Mouse (Mus musculus) lung, postnatal 25 days (tissue): ENCODE measurements around the gene Plekha6.

Experiments
- DNase-seq: peaks from one replicate; pipeline ENCODE4 v3.0.0; 2022; ENCODE audit warnings: low spot score

Gene Plekha6

DNA sequence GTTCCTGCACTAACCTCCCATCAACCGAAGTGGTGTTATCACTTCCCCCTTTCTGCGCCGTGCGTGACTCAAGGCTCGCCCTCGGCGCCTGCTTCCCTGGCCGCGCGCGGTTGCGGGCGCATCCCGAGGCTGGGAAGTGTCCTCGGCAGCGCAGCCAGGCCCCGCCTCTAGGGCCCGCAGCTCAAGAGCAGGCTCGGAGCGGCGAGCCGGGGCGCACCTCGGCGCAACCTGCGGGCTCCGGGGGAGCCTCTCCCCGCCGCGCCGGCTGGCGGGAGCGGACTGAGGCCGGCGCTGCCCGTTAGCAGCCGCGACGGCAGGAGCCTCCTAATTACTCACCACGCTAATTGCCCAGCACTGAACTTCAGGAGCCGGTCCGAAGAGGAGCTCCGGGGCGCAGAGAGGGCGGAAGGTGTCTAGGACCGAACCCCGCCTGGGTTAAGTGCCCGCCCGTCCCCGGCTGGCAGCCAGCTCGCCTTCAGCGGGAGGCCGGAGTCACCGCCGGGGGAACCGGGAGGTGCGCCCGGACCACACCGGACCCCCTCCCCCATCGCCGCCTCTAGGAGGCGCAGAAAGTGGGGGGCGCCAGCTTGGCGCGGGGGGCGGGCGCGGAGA is at the start of gene Plekha6:
Gene Plekha6, plus strand, starts transcription at position 391 of the 612 bp plus-strand sequence.
- DNase-seq = no peak

DNA sequence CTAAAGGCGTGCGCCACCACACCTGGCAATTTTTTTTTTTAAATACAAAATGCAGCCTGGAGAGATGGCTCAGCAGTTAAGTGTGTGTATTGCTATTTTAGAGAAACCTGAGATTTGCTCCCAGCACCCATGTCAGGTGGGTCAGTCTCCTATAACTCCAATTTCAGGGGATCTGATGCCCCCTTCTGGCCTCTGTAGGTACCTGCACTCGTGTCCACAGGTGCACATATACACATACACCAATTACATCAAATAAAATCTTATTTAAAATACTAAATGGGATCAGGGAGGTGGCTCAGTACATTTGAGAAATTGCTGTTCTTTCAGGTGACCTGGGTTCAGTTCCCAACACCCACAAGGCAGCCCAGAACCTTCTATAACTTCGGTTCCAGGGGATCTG is 47.9 kb upstream of the Plekha6 start:
- DNase-seq = no peak

DNA sequence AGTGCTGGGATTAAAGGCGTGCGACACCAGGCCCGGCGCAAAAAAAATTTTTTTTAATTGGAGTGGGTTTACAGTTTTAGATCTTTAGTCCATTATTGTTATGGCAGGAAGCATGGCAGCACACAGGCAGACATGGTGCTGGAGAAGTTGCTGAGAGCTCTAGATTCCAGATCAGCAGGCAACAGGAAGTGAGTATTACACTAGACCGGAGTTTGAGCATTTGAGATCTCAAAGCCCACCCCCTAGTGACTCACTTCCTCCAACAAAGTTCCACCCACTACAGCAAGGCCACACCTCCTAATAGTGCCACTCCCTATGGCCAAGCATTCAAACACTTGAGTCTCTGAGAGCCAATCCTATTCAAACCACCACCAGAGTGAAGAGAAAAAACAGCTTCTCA is 45.9 kb upstream of the Plekha6 start:
- DNase-seq = peak; percentile 67

DNA sequence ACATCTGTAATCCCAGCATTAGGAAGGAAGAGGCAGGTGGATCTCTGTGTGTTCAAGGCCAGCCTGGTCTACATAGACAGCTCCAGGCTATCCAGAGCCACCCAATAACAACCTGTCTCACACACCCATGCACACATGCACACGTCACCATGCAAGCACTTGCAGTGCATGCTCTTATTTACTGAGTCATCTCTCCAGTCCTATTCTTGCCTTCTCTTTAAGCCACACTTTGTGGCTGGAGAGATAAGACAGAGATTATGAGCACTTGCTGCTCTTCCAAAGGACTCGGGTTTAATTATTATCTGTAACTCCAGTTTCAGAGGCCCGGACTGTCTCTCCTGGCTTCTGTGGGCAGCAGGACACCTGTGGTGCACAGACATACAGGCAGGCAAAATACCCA is 45.2 kb upstream of the Plekha6 start:
- no peak for DNase-seq

DNA sequence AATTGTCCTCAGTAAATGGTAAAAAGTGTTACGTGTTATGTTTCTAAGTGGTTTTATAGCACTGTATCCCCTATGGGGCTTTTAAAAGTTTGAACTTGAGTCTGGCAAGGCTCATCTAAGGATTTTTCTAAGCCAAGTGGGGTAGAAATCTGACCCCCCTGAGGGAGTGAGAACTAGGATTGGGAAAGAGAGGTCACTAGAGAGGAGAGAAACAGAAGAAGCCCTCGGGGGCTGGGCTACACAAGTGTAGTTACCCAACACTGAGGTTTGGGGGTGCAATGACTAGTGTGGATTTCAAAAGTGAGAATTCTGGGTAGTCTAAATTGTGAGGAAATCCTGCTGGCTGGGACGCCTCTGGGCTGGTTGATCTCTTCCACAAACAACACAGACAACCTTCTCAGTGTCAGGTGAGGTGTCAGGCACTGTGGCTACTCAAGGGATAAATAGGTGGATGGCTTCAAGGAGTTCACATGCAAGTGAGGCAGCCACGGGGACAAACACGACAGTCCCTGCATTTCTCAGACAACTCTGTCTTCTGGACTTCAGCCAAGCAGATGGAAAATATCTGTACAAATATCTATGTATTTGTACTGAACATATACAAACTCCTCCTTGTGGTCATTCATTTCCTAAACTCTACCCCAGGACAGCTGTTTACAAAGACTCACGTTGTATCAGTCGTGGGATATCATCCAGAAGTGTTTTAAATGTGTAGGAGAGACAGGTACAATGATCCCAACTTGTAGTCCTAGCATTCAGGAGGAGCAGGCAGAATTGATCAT is 43.9 kb upstream of the Plekha6 start:
- peak; percentile 40 for DNase-seq

DNA sequence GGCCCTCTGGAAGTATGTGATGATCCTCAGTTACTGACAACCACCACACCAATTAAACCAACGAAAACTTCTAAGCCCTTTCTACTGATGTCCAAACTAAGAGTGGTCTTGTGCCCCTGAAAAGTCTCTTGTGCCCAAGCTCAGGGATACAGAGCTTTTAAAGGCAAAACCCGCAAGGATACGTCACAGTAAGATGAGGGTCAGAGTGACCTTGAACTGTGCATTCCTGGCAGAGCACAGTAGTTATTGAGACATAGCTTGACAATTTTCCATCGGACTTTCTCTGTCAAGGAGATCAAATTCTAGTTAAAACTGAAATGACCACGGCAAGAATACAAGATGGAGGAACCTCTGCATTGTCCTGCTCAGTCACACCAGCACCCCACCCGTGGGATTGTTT is 42.8 kb upstream of the Plekha6 start:
- DNase-seq = no peak

DNA sequence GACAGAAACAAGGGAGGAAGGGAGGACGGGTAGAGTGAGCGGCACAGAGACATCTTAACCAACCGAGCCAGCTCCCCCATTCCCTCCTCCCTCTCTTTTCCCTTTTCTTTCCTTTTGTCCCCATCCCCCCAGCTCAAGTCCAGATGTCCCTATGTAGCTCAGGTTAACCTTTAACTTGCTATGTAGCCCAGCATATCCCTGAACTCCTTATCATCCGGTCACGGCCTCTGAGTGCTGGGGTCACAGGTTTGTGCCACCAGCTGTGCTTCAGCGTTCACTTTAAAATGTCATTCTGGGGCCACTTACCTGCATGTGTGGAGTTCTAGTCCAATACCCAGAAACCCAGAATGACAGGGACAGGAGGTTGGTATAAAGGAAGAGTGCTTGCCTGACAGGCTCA is 39.9 kb upstream of the Plekha6 start:
- DNase-seq = no peak

DNA sequence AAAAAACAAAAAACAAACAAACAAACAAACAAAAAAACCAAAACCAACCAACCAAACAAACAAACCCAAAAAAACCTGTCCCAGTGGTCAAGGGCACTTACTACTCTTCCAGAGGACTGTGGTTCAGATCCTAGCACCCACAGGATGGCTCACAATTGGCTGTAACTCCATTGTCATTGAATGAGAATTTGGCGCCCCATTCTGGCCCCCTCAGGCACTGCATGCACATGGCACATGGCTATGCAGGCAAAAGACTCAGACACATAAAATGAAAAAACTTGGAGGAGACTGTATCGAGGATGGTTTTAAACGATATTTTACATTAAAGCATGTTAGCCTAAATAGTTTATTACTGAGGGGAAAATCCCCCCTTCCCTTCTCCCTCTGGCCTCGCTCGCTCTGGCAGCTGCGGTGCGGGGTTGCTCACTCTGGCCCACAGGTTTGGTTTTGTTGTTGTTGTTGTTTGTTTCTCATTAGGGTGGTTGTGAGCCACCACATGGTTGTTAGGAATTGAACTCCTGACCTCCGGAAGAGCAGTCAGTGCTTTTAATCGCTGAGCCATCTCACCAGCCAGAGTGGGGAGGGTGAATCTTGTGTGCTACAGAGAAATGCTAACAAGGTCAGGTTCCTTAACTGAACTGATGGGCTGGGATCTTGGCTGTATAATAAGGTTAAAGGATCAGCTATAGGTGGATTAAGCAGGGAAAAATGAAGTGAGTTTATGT is 38.2 kb upstream of the Plekha6 start:
- DNase-seq = no peak

DNA sequence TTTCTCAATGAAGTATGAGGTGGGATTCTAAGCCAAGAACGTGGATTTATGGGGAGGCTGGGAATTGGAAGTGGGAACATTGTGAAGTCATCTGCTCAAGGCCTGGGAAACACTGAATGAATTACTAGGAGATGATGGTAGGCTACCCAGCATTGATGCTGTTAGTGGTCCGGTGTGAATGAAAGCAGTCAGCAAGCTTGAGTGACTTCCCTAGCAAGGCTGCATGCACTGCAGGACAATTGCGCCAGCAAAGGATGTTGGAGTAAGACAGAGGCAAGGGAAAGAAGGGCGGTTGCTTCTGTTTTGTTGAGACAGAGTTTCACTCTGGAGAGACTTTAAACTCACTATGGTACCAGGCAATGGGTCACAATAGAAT is 37.7 kb upstream of the Plekha6 start:
- DNase-seq = no peak

DNA sequence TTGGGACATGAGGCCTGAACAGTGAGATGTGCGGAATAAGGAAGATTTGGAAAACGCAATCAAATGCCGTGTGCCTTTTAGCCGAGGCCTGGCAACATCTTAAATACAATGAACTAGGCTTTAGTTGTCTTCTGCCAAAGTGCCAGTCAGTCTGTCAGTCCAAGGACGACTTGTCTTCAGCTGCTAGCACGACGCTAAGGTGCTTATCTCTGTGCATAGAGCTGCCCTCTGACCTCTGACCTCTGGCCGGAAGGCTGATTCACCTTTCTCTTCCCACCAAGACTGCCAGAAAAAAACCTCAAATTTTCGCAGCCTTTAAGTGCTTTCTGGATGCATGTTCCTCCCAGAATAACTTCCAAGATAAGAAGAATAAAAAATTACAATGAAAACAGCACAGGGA is 36.7 kb upstream of the Plekha6 start:
- DNase-seq = no peak

DNA sequence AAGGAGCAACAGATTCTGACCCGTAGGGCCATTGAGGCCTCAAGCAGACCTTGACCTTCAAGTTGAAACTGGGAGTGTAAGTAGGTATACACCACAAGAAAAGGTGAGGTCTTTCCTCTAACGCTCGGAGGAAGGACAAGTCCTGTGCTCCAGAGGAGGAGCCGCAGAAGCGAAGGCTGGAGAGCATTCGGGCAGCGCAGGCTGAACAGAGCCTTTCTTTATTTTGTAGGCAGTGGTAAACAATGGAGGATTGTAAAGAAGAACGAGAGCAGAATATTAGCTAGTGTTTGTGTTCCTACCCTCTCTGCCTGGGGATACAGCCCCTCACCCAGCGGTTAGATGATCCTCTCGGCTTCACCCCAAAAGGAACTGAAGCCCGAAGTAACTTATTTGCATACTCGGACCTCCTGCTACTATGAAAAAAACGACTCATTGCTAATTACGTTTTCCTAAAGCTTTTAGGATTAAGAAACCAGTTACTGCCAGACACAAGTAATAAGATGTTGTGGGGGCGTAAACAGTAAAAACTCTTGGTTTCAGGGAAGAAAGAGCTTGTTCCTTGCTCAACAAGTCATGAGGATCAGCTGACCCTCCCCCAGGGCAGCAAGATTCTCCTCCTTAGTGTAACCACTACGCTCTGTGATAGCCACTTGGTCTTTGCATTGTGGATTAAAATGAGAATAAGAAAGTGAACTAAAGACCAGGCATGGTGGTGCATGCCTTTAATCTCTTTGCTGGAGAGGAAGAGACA is 34.4 kb upstream of the Plekha6 start:
- DNase-seq = peak; percentile 42

DNA sequence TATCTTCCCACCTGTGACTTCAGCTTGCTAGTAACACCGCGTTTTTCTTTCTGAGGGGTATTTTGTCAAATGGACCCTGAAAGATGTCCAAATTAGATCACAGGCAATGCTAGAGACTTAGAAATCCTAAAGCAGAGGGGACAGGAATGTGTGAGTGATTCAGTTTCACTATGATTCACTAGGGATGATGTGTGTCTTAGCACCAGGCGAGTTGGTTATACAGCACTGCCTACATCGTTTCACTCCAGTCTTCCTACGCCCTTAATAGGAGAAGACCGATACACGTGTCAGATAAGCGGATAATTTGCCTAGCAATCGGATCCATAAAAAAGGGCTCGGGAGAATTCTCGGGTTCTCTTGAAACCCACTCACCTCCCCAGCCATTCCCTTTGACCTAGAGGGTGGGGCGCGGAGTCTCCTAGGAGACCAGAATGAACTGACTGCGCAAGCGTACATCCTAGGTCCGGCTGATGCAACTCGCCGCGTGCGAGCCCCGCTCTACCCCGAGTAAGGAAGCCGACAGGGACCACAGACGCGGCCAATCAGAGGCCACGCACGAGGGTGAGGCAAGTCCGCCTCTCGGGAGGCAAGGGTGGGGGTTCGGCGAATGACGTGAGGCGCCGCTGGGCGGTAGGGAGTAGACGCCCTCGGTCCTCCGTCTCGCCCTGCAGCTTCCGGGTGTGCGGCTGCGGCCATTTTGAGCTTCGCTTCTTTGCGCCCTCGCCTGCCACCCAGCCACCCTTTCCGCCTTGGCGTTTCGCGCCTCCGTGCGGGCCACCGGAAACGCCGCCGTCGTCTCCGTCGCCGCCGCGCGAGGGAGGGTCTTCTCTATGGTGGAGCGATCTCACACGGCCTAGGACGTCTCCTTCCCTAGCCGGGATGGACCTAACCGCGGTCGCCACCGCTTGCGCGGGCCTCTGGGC is 33.1 kb upstream of the Plekha6 start, which contains the start of gene Ppp1r15b:
Gene Ppp1r15b, plus strand, starts transcription at position 506 of the 923 bp plus-strand sequence.
- DNase-seq = peak; percentile 100

DNA sequence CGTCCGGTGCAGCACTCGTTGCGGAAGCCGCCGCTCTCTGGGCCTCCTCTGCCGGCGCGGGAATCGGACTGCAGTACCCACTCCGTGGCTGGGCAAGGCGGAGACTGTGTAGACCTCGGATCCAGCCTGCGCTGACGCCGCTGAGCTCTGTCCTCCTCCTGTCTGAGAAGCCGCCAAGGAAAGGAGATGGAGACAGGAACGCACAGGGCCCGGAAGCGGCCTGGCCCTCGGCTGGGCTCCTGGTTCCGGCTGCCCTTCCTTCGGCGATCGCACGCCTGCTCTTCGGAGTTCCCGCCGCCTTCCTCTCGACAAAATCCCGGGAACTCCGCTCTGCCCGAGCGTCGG is 32.5 kb upstream of the Plekha6 start:
- no peak for DNase-seq

DNA sequence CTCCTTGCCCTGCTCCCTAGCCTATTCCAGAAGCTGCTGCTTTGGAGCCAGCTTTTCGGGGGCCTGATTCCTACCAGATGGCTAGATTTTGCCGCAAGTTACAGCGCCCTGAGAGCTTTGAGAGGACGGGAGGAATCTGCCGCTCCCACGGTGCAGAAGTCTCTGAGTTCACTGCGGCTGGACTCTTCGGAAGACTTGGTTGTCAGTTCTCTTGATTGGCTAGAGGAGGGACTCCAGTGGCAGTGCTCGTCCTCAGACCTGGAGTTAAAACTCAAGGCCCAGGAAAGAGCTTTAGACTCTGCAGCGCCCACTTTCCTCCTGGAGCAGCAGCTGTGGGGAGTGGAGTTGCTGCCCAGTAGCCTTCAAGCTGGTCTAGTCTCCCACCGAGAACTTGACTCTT is 32.1 kb upstream of the Plekha6 start:
- no peak for DNase-seq

DNA sequence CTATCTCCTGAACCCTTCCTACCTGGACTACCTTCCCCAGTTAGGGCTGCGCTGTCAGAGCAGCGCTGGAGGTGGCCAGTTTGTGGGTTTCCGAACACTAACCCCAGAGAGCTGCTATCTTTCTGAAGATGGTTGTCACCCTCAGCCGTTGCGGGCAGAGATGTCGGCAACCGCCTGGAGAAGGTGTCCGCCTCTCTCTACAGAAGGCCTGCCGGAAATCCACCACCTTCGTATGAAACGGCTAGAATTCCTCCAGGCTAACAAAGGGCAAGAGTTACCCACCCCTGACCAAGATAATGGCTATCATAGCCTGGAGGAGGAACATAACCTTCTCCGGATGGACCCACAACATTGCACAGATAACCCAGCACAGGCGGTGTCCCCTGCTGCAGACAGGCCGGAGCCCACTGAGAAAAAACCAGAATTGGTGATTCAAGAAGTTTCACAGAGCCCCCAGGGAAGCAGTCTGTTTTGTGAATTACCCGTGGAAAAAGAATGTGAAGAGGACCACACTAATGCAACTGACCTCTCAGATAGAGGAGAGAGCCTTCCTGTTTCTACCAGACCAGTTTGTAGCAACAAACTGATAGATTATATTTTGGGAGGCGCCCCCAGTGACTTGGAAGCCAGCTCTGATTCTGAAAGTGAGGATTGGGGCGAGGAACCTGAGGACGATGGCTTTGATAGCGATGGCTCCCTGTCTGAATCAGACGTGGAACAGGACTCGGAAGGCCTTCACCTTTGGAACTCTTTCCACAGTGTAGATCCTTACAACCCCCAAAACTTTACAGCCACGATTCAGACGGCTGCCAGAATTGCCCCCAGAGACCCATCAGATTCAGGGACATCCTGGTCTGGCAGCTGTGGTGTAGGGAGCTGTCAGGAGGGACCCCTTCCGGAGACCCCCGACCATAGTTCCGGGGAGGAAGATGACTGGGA is 31.4 kb upstream of the Plekha6 start:
- DNase-seq = no peak

DNA sequence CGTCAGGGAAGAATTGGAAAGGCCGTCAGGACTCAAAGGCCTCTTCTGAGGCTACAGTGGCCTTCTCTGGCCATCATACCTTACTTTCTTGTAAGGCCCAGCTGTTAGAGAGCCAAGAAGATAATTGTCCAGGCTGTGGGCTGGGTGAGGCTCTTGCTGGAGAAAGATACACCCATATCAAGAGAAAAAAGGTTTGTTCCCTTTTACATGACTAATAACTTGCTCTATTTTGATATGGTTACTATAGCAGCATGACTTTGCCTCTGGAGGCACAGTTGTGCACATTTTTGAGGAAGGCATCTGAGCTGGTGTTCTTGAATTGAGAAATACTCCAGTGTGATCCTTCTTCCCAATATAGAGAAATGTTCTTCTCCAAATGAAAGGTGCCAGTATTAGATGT is 30.6 kb upstream of the Plekha6 start:
- peak; percentile 48 for DNase-seq

DNA sequence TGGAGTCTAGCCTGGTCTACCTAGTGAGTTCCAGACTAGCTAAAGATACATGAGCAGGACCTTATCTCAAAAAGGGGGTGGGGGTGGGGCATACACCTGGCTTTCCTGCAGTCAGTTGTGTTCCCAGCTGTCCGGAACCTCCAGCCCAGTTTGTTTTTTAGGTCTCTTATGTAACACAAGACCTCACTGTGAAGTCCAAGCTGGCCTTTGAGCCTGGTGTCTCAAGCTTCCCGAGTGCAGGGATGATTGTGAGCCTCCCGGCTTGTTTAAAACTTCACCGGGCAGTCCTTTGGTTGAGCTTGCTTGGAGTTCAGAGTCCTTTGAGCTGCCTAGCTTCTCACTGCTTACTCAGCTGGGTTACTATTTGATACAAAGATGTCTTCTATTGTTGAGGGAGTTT is 29.9 kb upstream of the Plekha6 start:
- no peak for DNase-seq

DNA sequence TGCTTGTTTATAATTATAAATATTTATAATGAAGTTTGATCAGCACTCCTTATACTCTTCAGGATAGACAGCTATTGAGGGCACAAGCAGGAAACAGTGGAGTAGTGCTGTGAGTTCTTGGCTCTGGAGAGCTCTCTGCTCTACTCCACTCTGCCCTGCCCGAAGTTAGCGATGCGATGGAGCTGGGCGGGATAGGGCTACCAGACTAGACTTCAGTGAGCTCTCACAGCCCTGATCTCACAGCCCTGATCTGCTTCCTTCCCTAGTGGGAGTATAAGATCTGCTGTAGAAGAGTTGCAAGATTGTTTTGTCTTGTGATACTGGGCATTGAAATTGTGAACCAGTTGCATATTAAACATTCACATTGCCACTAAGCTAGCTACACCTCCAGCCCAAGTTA is 29.1 kb upstream of the Plekha6 start:
- no peak for DNase-seq

DNA sequence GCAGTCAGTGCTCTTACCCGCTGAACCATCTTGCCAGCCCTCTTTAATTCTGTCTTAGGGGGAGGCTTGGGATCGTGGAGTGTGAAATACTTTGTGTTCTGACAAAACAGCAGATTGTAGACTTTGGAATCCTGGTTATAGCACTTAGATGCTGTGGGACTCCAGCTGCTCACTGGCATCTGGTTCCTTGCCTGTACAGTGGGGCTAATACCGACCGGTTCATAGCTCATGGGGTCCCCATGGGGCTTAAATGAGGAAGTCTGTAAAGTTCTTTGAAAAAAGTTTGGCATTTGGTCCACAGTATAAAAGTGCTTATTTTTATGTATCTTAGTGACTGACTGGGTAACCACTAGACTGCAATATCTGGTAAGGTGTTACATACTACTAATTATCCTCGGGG is 28.2 kb upstream of the Plekha6 start:
- no peak for DNase-seq

DNA sequence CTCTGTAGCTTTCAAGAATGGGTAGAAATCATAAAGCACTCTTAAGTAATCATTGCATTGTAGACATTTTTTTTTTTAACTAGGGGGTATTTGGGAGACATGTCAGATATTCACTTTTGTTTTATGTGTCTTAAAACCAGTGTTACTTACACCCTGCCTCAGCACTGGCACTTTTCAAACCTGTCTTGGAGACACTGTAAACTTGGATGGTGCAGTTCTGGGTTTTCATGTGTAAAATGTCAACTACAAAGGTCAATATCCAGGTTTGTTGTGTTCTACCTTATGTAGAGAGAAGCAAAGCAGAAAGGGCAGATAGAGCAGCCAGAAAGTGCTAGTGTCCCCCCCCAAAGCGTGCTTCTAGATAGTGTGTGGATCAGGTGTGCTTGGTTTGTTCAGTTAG is 25.6 kb upstream of the Plekha6 start:
- no peak for DNase-seq
